Mouse (Mus musculus) midbrain, postnatal 0 days (tissue): ENCODE results near the gene Pcyt1a. TPM values are rescaled to one million over a fixed set of nuclear protein-coding genes. Genes with fewer than 3 reads are reported as not detected.

ENCODE experiments used
- ATAC-seq: fragments of 200-750 bp; cut with Nextera tagmentation; 2 replicates; pipeline ENCODE4 v1.8.0; 2017; ENCODE audit warnings: moderate number of reproducible peaks, mild to moderate bottlenecking, moderate TSS enrichment, moderate library complexity; ENCODE audit not compliant: low FRiP score
- DNase-seq: peaks from one replicate; pipeline ENCODE4 v3.0.0-alpha.2; 2015; ENCODE audit warnings: low spot score
- H3K27ac ChIP-seq: fragments of 300-500 bp; sonication (generic); 2 replicates; pipeline ENCODE4 v1.5.1; 2014; ENCODE audit warnings: low read depth, mild to moderate bottlenecking, low read length, mixed read lengths
- H3K27me3 ChIP-seq: fragments of 300-500 bp; sonication (generic); 2 replicates; pipeline ENCODE4 v1.6.1; 2014; ENCODE audit warnings: low read length, control low read depth, mixed read lengths; ENCODE audit not compliant: insufficient read depth
- H3K36me3 ChIP-seq: fragments of 300-500 bp; sonication (generic); 2 replicates; pipeline ENCODE4 v1.6.1; 2014; ENCODE audit warnings: low read length, control low read depth, mixed read lengths; ENCODE audit not compliant: insufficient read depth
- H3K4me1 ChIP-seq: fragments of 300-500 bp; sonication (generic); 2 replicates; pipeline ENCODE4 v1.6.1; 2014; ENCODE audit warnings: mild to moderate bottlenecking, control low read depth, antibody characterized with exemption, low read length, mixed read lengths; ENCODE audit not compliant: insufficient read depth
- H3K4me2 ChIP-seq: fragments of 300-500 bp; sonication (generic); 2 replicates; pipeline ENCODE4 v1.6.1; 2014; ENCODE audit warnings: low read depth, mild to moderate bottlenecking, low read length, mixed read lengths; ENCODE audit not compliant: poor library complexity, severe bottlenecking
- H3K4me3 ChIP-seq: fragments of 300-500 bp; sonication (generic); 2 replicates; pipeline ENCODE4 v1.5.1; 2014; ENCODE audit warnings: low read depth, mild to moderate bottlenecking, low read length, moderate library complexity
- H3K9ac ChIP-seq: fragments of 300-500 bp; sonication (generic); replicated peaks from 2 replicates; pipeline ENCODE4 v1.6.1; 2014; ENCODE audit warnings: mild to moderate bottlenecking, low read length, moderate library complexity, mixed read lengths; ENCODE audit not compliant: poor library complexity, severe bottlenecking
- H3K9me3 ChIP-seq: fragments of 300-500 bp; sonication (generic); 2 replicates; pipeline ENCODE4 v1.6.1; 2016; ENCODE audit warnings: low read length, control low read depth
- CTCF ChIP-seq: IDR thresholded peaks from 2 replicates; pipeline ENCODE4 v1.5.1; 2016; ENCODE audit warnings: antibody characterized with exemption, mild to moderate bottlenecking
- WGBS: fragments of 180-500 bp; shearing (Covaris S2); extraction: QIAGEN DNeasy Blood & Tissue Kit; methylation state at CpG from one replicate; pipeline ENCODE4 v1.1.7; 2014; 5-methylcytosine and 5-hydroxymethylcytosine counted together
- polyA plus RNA-seq: library from polyadenylated mRNA; unstranded; fragments of >200 nt; fragmentation: Nextera tagmentation; extraction: Ambion mirVana; gene quantifications from 2 replicates; pipeline ENCODE4 v1.2.1, GENCODE M21; 2015
- total RNA-seq: library from RNA; depleted of rRNA; stranded (reverse); fragments of >200 nt; gene quantifications from 2 replicates; pipeline ENCODE4 v1.2.3, GENCODE M21; 2014

Pcyt1a gene
- total and polyA plus RNA-seq, 2 experiments from 2014 or later, result 49.2 to 52.7 TPM

DNA sequence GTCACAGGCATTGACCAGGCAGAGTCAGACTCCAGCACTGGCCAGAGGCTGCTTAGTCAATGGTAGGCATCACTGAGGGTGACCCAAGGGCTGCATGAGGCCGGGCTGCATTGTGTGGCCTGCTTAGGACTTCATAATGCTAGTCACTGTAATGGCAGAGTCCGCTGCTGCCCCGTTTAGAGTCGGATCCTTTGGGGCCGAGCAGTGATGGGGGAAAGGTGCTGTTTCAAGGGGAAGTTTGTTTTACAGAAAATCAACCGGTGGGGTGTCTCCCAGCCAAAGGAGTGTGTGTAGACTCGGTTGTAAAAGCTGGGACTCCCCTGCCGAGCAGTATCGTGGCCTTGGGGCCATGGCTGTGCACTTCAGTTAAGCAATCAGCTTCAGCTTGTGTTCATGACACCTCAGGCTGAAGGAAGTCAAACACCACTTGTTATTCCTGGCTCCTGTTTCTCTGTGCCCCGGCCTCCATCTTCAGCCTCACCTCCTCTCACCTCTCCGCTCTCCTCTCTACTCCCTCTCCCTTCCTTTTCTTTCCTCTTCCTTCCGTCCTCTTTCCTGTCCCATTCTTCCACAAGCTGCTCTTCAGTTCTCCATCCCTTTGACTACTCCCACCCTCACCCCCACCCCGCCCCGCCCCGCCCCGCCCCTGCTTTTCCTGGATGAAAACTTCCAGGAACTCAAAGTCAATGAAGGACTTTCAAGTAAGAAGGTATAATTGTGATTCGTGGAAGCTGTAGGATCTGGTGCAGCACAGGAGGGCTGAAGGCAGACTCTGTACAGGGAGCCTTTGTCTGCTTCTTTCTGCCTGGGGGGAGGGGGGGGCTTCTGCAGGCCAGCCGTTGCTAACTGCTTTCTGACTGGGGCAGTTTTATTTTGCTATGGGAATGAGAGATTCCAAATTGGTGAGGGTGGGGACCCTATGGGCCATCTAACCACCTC lies 79.9 kb downstream of the Pcyt1a start:
- no peaks in the 10 kb centered on the region for H3K36me3 ChIP-seq
- no peak for DNase-seq
- no peak overlapping the region for H3K27ac ChIP-seq
- H3K9me3 ChIP-seq, result no peaks in the 10 kb centered on the region
- 0 out of 2 replicates have a peak, but pooled peaks cover 3% of the 10 kb centered on the region for H3K4me1 ChIP-seq
- ATAC-seq, result no peak
- H3K27me3 ChIP-seq, result no peaks in the 10 kb centered on the region
- 68% methylated on average over 18 of the region's 18 CpGs for WGBS
- TF ChIP-seq CTCF, result no peak
- no peak overlapping the region for H3K4me2 ChIP-seq
- no peak overlapping the region for H3K4me3 ChIP-seq
- no peak overlapping the region for H3K9ac ChIP-seq

GRCm38 (mm10) chr16:32511338-32511734 lies 80.6 kb downstream of the Pcyt1a start:
- Histone ChIP-seq H3K9me3 (no peaks in the 10 kb centered on the region), H3K4me3 (no peak overlapping the region), H3K27me3 (no peaks in the 10 kb centered on the region), H3K4me2 (no peak overlapping the region), H3K4me1 (peaks cover 6% of the 10 kb centered on the region; the same call in 1 of the 2 replicates), H3K27ac (no peak overlapping the region), H3K36me3 (no peaks in the 10 kb centered on the region), H3K9ac (no peak overlapping the region)
- TF ChIP-seq CTCF, result no peak
- WGBS, result 74% methylated on average over 3 of the region's 3 CpGs
- ATAC-seq (no peak), DNase-seq (no peak)

GRCm38 (mm10) chr16:32511827-32512490 lies 81.2 kb downstream of the Pcyt1a start:
- Histone ChIP-seq H3K36me3 (no peaks in the 10 kb centered on the region), H3K27ac (no peak overlapping the region), H3K4me1 (peaks cover 9% of the 10 kb centered on the region; the same call in 1 of the 2 replicates), H3K27me3 (no peaks in the 10 kb centered on the region), H3K4me2 (no peak overlapping the region), H3K4me3 (no peak overlapping the region), H3K9ac (no peak overlapping the region), H3K9me3 (no peaks in the 10 kb centered on the region)
- no peak for TF ChIP-seq CTCF
- ATAC-seq (no peak), DNase-seq (no peak)
- 86% methylated on average over 8 of the region's 8 CpGs for WGBS

DNA sequence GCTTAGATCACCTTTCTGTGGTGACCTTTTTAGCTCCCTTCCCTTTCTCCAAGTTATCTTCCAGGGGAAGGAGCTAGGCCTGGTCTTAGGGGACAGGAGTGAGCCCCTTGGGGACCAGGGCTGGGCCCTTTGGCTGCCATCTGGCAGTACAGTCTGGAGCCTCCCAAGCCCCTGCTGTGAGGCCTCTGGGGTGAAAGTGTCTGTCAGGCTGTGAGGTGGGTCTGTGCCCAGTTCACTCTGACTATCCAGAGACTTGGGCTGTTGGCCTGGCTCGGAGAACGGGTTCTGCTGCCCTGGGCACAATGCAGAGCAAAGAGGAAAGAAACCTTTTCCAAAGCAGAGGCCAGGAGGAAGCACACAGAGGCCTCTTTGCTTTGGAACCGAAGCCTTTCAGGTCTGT lies 82.2 kb downstream of the Pcyt1a start:
- Histone ChIP-seq H3K27me3 (no peaks in the 10 kb centered on the region), H3K9me3 (no peaks in the 10 kb centered on the region), H3K4me2 (no peak overlapping the region), H3K9ac (no peak overlapping the region), H3K36me3 (no peaks in the 10 kb centered on the region), H3K4me1 (peaks cover 9% of the 10 kb centered on the region; the same call in 1 of the 2 replicates), H3K4me3 (no peak overlapping the region), H3K27ac (no peak overlapping the region)
- 75% methylated on average over 3 of the region's 3 CpGs for WGBS
- no peak for TF ChIP-seq CTCF
- DNase-seq, result peak; percentile 6
- ATAC-seq, result no peak

DNA sequence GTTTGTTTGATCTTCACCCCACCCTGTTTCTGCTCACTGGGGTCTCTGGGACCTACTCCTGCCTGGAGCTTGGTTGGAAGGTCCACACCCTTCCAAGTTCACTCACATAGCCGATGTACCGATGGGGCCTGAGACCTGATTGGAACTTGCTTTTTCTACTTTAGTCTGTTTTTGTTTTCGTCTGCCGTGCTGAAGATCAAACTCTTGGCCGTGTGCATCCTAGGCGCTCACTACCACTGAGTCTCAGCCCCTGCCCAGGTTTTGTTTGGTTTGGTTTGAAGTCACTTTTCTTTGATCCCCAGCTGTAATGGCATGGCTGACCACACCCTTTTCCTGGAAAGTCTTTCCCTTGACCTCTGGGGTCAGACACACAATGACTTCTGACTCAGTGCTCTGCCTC lies 82.7 kb downstream of the Pcyt1a start:
- WGBS, result 86% methylated on average over 6 of the region's 6 CpGs
- Histone ChIP-seq H3K27ac (no peak overlapping the region), H3K4me3 (no peak overlapping the region), H3K36me3 (no peaks in the 10 kb centered on the region), H3K9me3 (no peaks in the 10 kb centered on the region), H3K4me1 (peaks cover 9% of the 10 kb centered on the region; the same call in 1 of the 2 replicates), H3K4me2 (no peak overlapping the region), H3K27me3 (no peaks in the 10 kb centered on the region), H3K9ac (no peak overlapping the region)
- DNase-seq, result no peak
- ATAC-seq, result no peak
- TF ChIP-seq CTCF, result no peak

- 90% methylated on average over 6 of the region's 6 CpGs for WGBS
- Histone ChIP-seq H3K27me3 (no peaks in the 10 kb centered on the region), H3K4me2 (no peak overlapping the region), H3K9me3 (no peaks in the 10 kb centered on the region), H3K27ac (no peak overlapping the region), H3K36me3 (no peaks in the 10 kb centered on the region), H3K9ac (no peak overlapping the region), H3K4me3 (no peak overlapping the region), H3K4me1 (peaks cover 9% of the 10 kb centered on the region; the same call in 1 of the 2 replicates)
- ATAC-seq, result no peak
- DNase-seq, result no peak
- TF ChIP-seq CTCF, result no peak
Observed at GRCm38 (mm10) chr16:32513948-32514347, 83.2 kb downstream of the Pcyt1a start.
